Mouse (Mus musculus) hindbrain, embryonic 11.5 days (tissue): ENCODE results near the gene Nsmce4a. TPM values are rescaled to one million over a fixed set of nuclear protein-coding genes. Genes with fewer than 3 reads are reported as not detected.

ENCODE experiments used
- ATAC-seq: fragments of 200-750 bp; cut with Nextera tagmentation; 2 replicates; pipeline ENCODE4 v1.8.0; 2017; ENCODE audit warnings: mild to moderate bottlenecking, moderate TSS enrichment, moderate library complexity; ENCODE audit not compliant: low FRiP score
- DNase-seq: peaks from one replicate; pipeline ENCODE4 v3.0.0-alpha.2; 2015; ENCODE audit warnings: low spot score
- H3K27ac ChIP-seq: fragments of 300-500 bp; sonication (generic); 2 replicates; pipeline ENCODE4 v1.5.1; 2014; ENCODE audit warnings: mild to moderate bottlenecking, low read depth, low read length
- H3K27me3 ChIP-seq: fragments of 300-500 bp; sonication (generic); 2 replicates; pipeline ENCODE4 v1.6.1; 2014; ENCODE audit warnings: mild to moderate bottlenecking, low read length, moderate library complexity, mixed read lengths; ENCODE audit not compliant: control insufficient read depth, insufficient read depth
- H3K36me3 ChIP-seq: fragments of 300-500 bp; sonication (generic); 2 replicates; pipeline ENCODE4 v1.6.1; 2014; ENCODE audit warnings: mild to moderate bottlenecking, low read length, moderate library complexity, mixed read lengths; ENCODE audit not compliant: control insufficient read depth, insufficient read depth
- H3K4me1 ChIP-seq: fragments of 300-500 bp; sonication (generic); replicated peaks from 2 replicates; pipeline ENCODE4 v1.6.1; 2014; ENCODE audit warnings: low read length, mixed read lengths; ENCODE audit not compliant: control insufficient read depth, insufficient read depth
- H3K4me2 ChIP-seq: fragments of 300-500 bp; sonication (generic); replicated peaks from 2 replicates; pipeline ENCODE4 v1.6.1; 2014; ENCODE audit warnings: mild to moderate bottlenecking, low read depth, low read length
- H3K4me3 ChIP-seq: fragments of 300-500 bp; sonication (generic); 2 replicates; pipeline ENCODE4 v1.5.1; 2014; ENCODE audit warnings: low read depth, low read length
- H3K9ac ChIP-seq: fragments of 300-500 bp; sonication (generic); 2 replicates; pipeline ENCODE4 v1.6.1; 2014; ENCODE audit warnings: low read depth, low read length
- H3K9me3 ChIP-seq: fragments of 300-500 bp; sonication (generic); 2 replicates; pipeline ENCODE4 v1.6.1; 2016; ENCODE audit warnings: low read length; ENCODE audit not compliant: control insufficient read depth
- WGBS: fragments of 180-500 bp; shearing (Covaris S2); extraction: QIAGEN DNeasy Blood & Tissue Kit; methylation state at CpG from one replicate; pipeline ENCODE4 v1.1.7; 2014; 5-methylcytosine and 5-hydroxymethylcytosine counted together
- polyA plus RNA-seq: library from polyadenylated mRNA; unstranded; fragments of >200 nt; fragmentation: Nextera tagmentation; extraction: Ambion mirVana; gene quantifications from 2 replicates; pipeline ENCODE4 v1.2.1, GENCODE M21; 2014

Gene Nsmce4a
- polyA plus RNA-seq = 197 and 198 TPM in 2 replicates

- Histone ChIP-seq H3K27ac (no peak within 1 kb of the TSS), H3K4me3 (no peak within 1 kb of the TSS), H3K36me3 (no peaks in the 10 kb centered on the region), H3K4me2 (no peak within 1 kb of the TSS), H3K9ac (no peak within 1 kb of the TSS), H3K9me3 (no peaks in the 10 kb centered on the region), H3K4me1 (no peaks in the 10 kb centered on the region), H3K27me3 (no peaks in the 10 kb centered on the region)
- WGBS = 85% methylated on average over 8 of the region's 11 CpGs
- DNase-seq (no peak), ATAC-seq (no peak)
These were observed at the start of gene Nsmce4a for GRCm38 (mm10) chr7:130572821-130573220. Gene Nsmce4a, minus strand, starts transcription at chr7:130573118.

GRCm38 (mm10) chr7:130622359-130622758 is 49.4 kb upstream of the Nsmce4a start:
- Histone ChIP-seq H3K36me3 (no peaks in the 10 kb centered on the region), H3K27me3 (no peaks in the 10 kb centered on the region), H3K9me3 (no peaks in the 10 kb centered on the region), H3K4me1 (no peaks in the 10 kb centered on the region), H3K9ac (no peak overlapping the region), H3K4me3 (no peak overlapping the region), H3K4me2 (no peak overlapping the region), H3K27ac (no peak overlapping the region)
- 89% methylated on average over 4 of the region's 4 CpGs for WGBS
- DNase-seq (no peak), ATAC-seq (no peak)

GRCm38 (mm10) chr7:130621953-130622352 is 49.0 kb upstream of the Nsmce4a start:
- WGBS = 69% methylated on average over 3 of the region's 3 CpGs
- H3K27ac ChIP-seq = no peak overlapping the region
- no peaks in the 10 kb centered on the region for H3K4me1 ChIP-seq
- no peaks in the 10 kb centered on the region for H3K36me3 ChIP-seq
- H3K4me2 ChIP-seq = no peak overlapping the region
- no peak overlapping the region for H3K4me3 ChIP-seq
- no peak overlapping the region for H3K9ac ChIP-seq
- DNase-seq (no peak), ATAC-seq (no peak)
- H3K27me3 ChIP-seq = no peaks in the 10 kb centered on the region
- H3K9me3 ChIP-seq = no peaks in the 10 kb centered on the region

- no peak overlapping the region for H3K4me3 ChIP-seq
- H3K4me1 ChIP-seq = no peaks in the 10 kb centered on the region
- DNase-seq (no peak), ATAC-seq (no peak)
- H3K27ac ChIP-seq = no peak overlapping the region
- WGBS = 90% methylated on average over 2 of the region's 2 CpGs
- no peak overlapping the region for H3K4me2 ChIP-seq
- no peak overlapping the region for H3K9ac ChIP-seq
- no peaks in the 10 kb centered on the region for H3K36me3 ChIP-seq
- H3K9me3 ChIP-seq = no peaks in the 10 kb centered on the region
- H3K27me3 ChIP-seq = no peaks in the 10 kb centered on the region
These were observed 48.1 kb upstream of the Nsmce4a start for GRCm38 (mm10) chr7:130621068-130621467.

GRCm38 (mm10) chr7:130617591-130617990 is 44.7 kb upstream of the Nsmce4a start:
- H3K4me2 ChIP-seq = no peak overlapping the region
- H3K36me3 ChIP-seq = no peaks in the 10 kb centered on the region
- H3K27me3 ChIP-seq = no peaks in the 10 kb centered on the region
- no peak overlapping the region for H3K9ac ChIP-seq
- no peak overlapping the region for H3K4me3 ChIP-seq
- H3K4me1 ChIP-seq = no peaks in the 10 kb centered on the region
- 97% methylated on average over 3 of the region's 3 CpGs for WGBS
- H3K9me3 ChIP-seq = no peaks in the 10 kb centered on the region
- ATAC-seq = no peak
- H3K27ac ChIP-seq = no peak overlapping the region
- no peak for DNase-seq

GRCm38 (mm10) chr7:130613973-130614372 is 41.1 kb upstream of the Nsmce4a start:
- Histone ChIP-seq H3K4me1 (no peaks in the 10 kb centered on the region), H3K36me3 (no peaks in the 10 kb centered on the region), H3K27ac (no peak overlapping the region), H3K4me2 (no peak overlapping the region), H3K9me3 (no peaks in the 10 kb centered on the region), H3K27me3 (no peaks in the 10 kb centered on the region), H3K9ac (no peak overlapping the region), H3K4me3 (no peak overlapping the region)
- no peak for ATAC-seq
- no peak for DNase-seq
- WGBS = 62% methylated on average over 4 of the region's 4 CpGs

GRCm38 (mm10) chr7:130606958-130607357 is 34.0 kb upstream of the Nsmce4a start:
- Histone ChIP-seq H3K4me3 (no peak overlapping the region), H3K9me3 (no peaks in the 10 kb centered on the region), H3K36me3 (no peaks in the 10 kb centered on the region), H3K4me1 (no peaks in the 10 kb centered on the region), H3K27ac (no peak overlapping the region), H3K4me2 (no peak overlapping the region), H3K9ac (no peak overlapping the region), H3K27me3 (no peaks in the 10 kb centered on the region)
- DNase-seq (no peak), ATAC-seq (no peak)
- 92% methylated on average over 4 of the region's 4 CpGs for WGBS

- H3K4me2 ChIP-seq = no peak overlapping the region
- no peaks in the 10 kb centered on the region for H3K36me3 ChIP-seq
- 23% methylated on average over 6 of the region's 6 CpGs for WGBS
- no peak overlapping the region for H3K4me3 ChIP-seq
- DNase-seq (peak; percentile 20), ATAC-seq (no peak)
- H3K27ac ChIP-seq = no peak overlapping the region
- no peaks in the 10 kb centered on the region for H3K27me3 ChIP-seq
- H3K9me3 ChIP-seq = no peaks in the 10 kb centered on the region
- H3K9ac ChIP-seq = no peak overlapping the region
- no peaks in the 10 kb centered on the region for H3K4me1 ChIP-seq
These were observed 32.2 kb upstream of the Nsmce4a start for GRCm38 (mm10) chr7:130605111-130605510.

GRCm38 (mm10) chr7:130604390-130604789 is 31.5 kb upstream of the Nsmce4a start:
- Histone ChIP-seq H3K9ac (no peak overlapping the region), H3K4me2 (no peak overlapping the region), H3K4me3 (no peak overlapping the region), H3K9me3 (no peaks in the 10 kb centered on the region), H3K36me3 (no peaks in the 10 kb centered on the region), H3K27me3 (no peaks in the 10 kb centered on the region), H3K4me1 (no peaks in the 10 kb centered on the region), H3K27ac (no peak overlapping the region)
- DNase-seq (no peak), ATAC-seq (no peak)
- 82% methylated on average over 2 of the region's 2 CpGs for WGBS
